Mouse (Mus musculus): Measurements from ENCODE around the gene AC134908.4. TPM values are rescaled to one million over a fixed set of nuclear protein-coding genes. Genes with fewer than 3 reads are reported as not detected.
A peak's percentile ranks its signal among the peaks of the same experiment; 100 is the strongest.

Gene AC134908.4
- total RNA-seq (2014; rRNA removed): 0.28 and 0.54 TPM in 2 replicates
- 0.35 and 0.37 TPM in 2 replicates for polyA plus RNA-seq (2012; rRNA removed)

GRCm38 (mm10) chr17:25795609-25796092 is at the start of gene AC134908.4:
Gene AC134908.4 (minus strand): TSS chr17:25795659.
- 56% methylated on average over 6 of the region's 6 CpGs for WGBS
- Histone ChIP-seq H3K79me2 (ENCODE audit: control insufficient read depth, insufficient read depth, low read length) (no peaks in the 10 kb centered on the region), H3K36me3 (ENCODE audit: control insufficient read depth, insufficient read depth, low read length) (no peaks in the 10 kb centered on the region), H3K9ac (ENCODE audit: low read depth, low read length) (peak within 1 kb of the TSS; percentile 68), H3K4me3 (ENCODE audit: insufficient read depth, low read depth, low read length) (peak within 1 kb of the TSS; percentile 79), H3K27ac (replicated peaks; ENCODE audit: insufficient read depth, low read depth, low read length) (no peak within 1 kb of the TSS; the same call in 1 of the 2 replicates), H3K4me1 (ENCODE audit: control insufficient read depth, insufficient read depth, low read length) (peaks cover 5% of the 10 kb centered on the region; the same call in 1 of the 2 replicates), H3K27me3 (ENCODE audit: control insufficient read depth, insufficient read depth, low read length) (no peaks in the 10 kb centered on the region)
- TF ChIP-seq POLR2A (IDR thresholded peaks at IDR 0.05; ENCODE audit: extremely low read depth, insufficient read depth, low read length) (no peak), CTCF (IDR thresholded peaks at IDR 0.05; ENCODE audit: low read depth, low read length) (no peak)
- peak; percentile 26 for DNase-seq (ENCODE audit: extremely low read depth, low read depth, low spot score)

GRCm38 (mm10) chr17:25844396-25844901 is 49.0 kb upstream of the AC134908.4 start, which contains the start of gene Rhot2:
Gene Rhot2 (minus strand): TSS chr17:25844851.
- peak within 1 kb of the TSS; percentile 76 for H3K27ac ChIP-seq (replicated peaks; ENCODE audit: insufficient read depth, low read depth, low read length)
- H3K79me2 ChIP-seq (ENCODE audit: control insufficient read depth, insufficient read depth, low read length): peaks cover 15% of the 10 kb centered on the region; the same call in 1 of the 2 replicates
- H3K36me3 ChIP-seq (ENCODE audit: control insufficient read depth, insufficient read depth, low read length): 0 out of 2 replicates have a peak, but pooled peaks cover 2% of the 10 kb centered on the region
- peak; percentile 84 for DNase-seq (ENCODE audit: extremely low read depth, low read depth, low spot score)
- H3K4me1 ChIP-seq (ENCODE audit: control insufficient read depth, insufficient read depth, low read length): peaks cover 15% of the 10 kb centered on the region
- TF ChIP-seq POLR2A (IDR thresholded peaks at IDR 0.05; ENCODE audit: extremely low read depth, insufficient read depth, low read length): peak; percentile 83; the same call in 1 of the 2 replicates
- peak; percentile 61 for TF ChIP-seq CTCF (IDR thresholded peaks at IDR 0.05; ENCODE audit: low read depth, low read length)
- no peaks in the 10 kb centered on the region for H3K27me3 ChIP-seq (ENCODE audit: control insufficient read depth, insufficient read depth, low read length)
- peak within 1 kb of the TSS; percentile 95 for H3K4me3 ChIP-seq (ENCODE audit: insufficient read depth, low read depth, low read length)
- H3K9ac ChIP-seq (ENCODE audit: low read depth, low read length): peak within 1 kb of the TSS; percentile 96
- under 1% methylated on average over 21 of the region's 21 CpGs for WGBS

GRCm38 (mm10) chr17:25843636-25844395 is 48.4 kb upstream of the AC134908.4 start:
- Histone ChIP-seq H3K27ac (replicated peaks; ENCODE audit: insufficient read depth, low read depth, low read length) (peak overlapping the region; percentile 76), H3K4me1 (ENCODE audit: control insufficient read depth, insufficient read depth, low read length) (peaks cover 21% of the 10 kb centered on the region), H3K27me3 (ENCODE audit: control insufficient read depth, insufficient read depth, low read length) (no peaks in the 10 kb centered on the region), H3K9ac (ENCODE audit: low read depth, low read length) (peak overlapping the region; percentile 96), H3K36me3 (ENCODE audit: control insufficient read depth, insufficient read depth, low read length) (0 out of 2 replicates have a peak, but pooled peaks cover 2% of the 10 kb centered on the region), H3K79me2 (ENCODE audit: control insufficient read depth, insufficient read depth, low read length) (peaks cover 15% of the 10 kb centered on the region; the same call in 1 of the 2 replicates), H3K4me3 (ENCODE audit: insufficient read depth, low read depth, low read length) (peak overlapping the region; percentile 95)
- no peak for DNase-seq (ENCODE audit: extremely low read depth, low read depth, low spot score)
- under 1% methylated on average over 38 of the region's 38 CpGs for WGBS
- TF ChIP-seq CTCF (IDR thresholded peaks at IDR 0.05; ENCODE audit: low read depth, low read length) (no peak), POLR2A (IDR thresholded peaks at IDR 0.05; ENCODE audit: extremely low read depth, insufficient read depth, low read length) (no peak)

GRCm38 (mm10) chr17:25843122-25843521 is 47.7 kb upstream of the AC134908.4 start:
- WGBS: 63% methylated on average over 4 of the region's 4 CpGs
- no peak for TF ChIP-seq POLR2A (IDR thresholded peaks at IDR 0.05; ENCODE audit: extremely low read depth, insufficient read depth, low read length)
- no peak for TF ChIP-seq CTCF (IDR thresholded peaks at IDR 0.05; ENCODE audit: low read depth, low read length)
- H3K4me1 ChIP-seq (ENCODE audit: control insufficient read depth, insufficient read depth, low read length): peaks cover 25% of the 10 kb centered on the region
- DNase-seq (ENCODE audit: extremely low read depth, low read depth, low spot score): no peak
- H3K9ac ChIP-seq (ENCODE audit: low read depth, low read length): peak overlapping the region; percentile 96; the same call in 1 of the 2 replicates
- no peaks in the 10 kb centered on the region for H3K27me3 ChIP-seq (ENCODE audit: control insufficient read depth, insufficient read depth, low read length)
- H3K79me2 ChIP-seq (ENCODE audit: control insufficient read depth, insufficient read depth, low read length): peaks cover 15% of the 10 kb centered on the region; the same call in 1 of the 2 replicates
- H3K27ac ChIP-seq (replicated peaks; ENCODE audit: insufficient read depth, low read depth, low read length): no peak overlapping the region
- H3K36me3 ChIP-seq (ENCODE audit: control insufficient read depth, insufficient read depth, low read length): 0 out of 2 replicates have a peak, but pooled peaks cover 2% of the 10 kb centered on the region
- H3K4me3 ChIP-seq (ENCODE audit: insufficient read depth, low read depth, low read length): no peak overlapping the region

GRCm38 (mm10) chr17:25842509-25842908 is 47.0 kb upstream of the AC134908.4 start:
- peaks cover 30% of the 10 kb centered on the region for H3K4me1 ChIP-seq (ENCODE audit: control insufficient read depth, insufficient read depth, low read length)
- H3K27me3 ChIP-seq (ENCODE audit: control insufficient read depth, insufficient read depth, low read length): no peaks in the 10 kb centered on the region
- no peak for DNase-seq (ENCODE audit: extremely low read depth, low read depth, low spot score)
- H3K27ac ChIP-seq (replicated peaks; ENCODE audit: insufficient read depth, low read depth, low read length): no peak overlapping the region
- H3K9ac ChIP-seq (ENCODE audit: low read depth, low read length): no peak overlapping the region
- H3K79me2 ChIP-seq (ENCODE audit: control insufficient read depth, insufficient read depth, low read length): peaks cover 15% of the 10 kb centered on the region; the same call in 1 of the 2 replicates
- WGBS: 79% methylated on average over 3 of the region's 3 CpGs
- 0 out of 2 replicates have a peak, but pooled peaks cover 2% of the 10 kb centered on the region for H3K36me3 ChIP-seq (ENCODE audit: control insufficient read depth, insufficient read depth, low read length)
- no peak for TF ChIP-seq POLR2A (IDR thresholded peaks at IDR 0.05; ENCODE audit: extremely low read depth, insufficient read depth, low read length)
- TF ChIP-seq CTCF (IDR thresholded peaks at IDR 0.05; ENCODE audit: low read depth, low read length): no peak
- no peak overlapping the region for H3K4me3 ChIP-seq (ENCODE audit: insufficient read depth, low read depth, low read length)

Measured in liver, adult 2 months (tissue).